Mouse (Mus musculus): ENCODE measurements around the gene Edar. TPM values are rescaled to one million over a fixed set of nuclear protein-coding genes. Genes with fewer than 3 reads are reported as not detected.

Edar gene
- total RNA-seq, 1 experiment: 0.04 TPM

DNA sequence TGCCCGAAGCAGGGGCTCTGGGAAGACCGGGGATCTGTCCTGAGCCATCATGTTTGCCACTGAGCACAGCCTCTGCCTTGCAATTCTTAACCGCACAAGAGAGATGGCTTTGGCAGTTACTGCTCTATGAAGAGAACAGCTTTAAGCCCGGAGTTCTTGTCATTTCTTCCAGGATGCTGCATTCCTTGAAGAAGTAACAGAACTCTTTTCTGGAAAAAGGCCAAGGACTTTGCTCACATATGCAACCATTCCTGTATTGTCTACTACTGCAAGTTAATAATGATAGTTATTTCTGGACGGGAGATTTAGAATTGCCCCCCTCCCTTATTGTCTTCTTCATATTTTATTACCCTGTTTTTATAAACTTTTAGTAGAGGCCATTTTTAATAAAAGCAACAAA is 30.8 kb downstream of the Edar start:
- Histone ChIP-seq H3K9me3 (ENCODE audit: control insufficient read depth, insufficient read depth, low read depth, low read length) (no peaks in the 10 kb centered on the region), H3K4me1 (ENCODE audit: control insufficient read depth in 2 of 2, insufficient read depth in 2 of 2, low read length in 2 of 2, poor library complexity in 1 of 2) (no peaks in the 10 kb centered on the region), H3K4me3 (ENCODE audit: insufficient read depth in 1 of 2, low read depth in 1 of 2, low read length in 2 of 2, poor library complexity in 1 of 2, severe bottlenecking in 1 of 2) (no peak overlapping the region), H3K9ac (ENCODE audit: insufficient read depth, low read depth, low read length, poor library complexity, severe bottlenecking) (no peak overlapping the region), H3K36me3 (ENCODE audit: control insufficient read depth, insufficient read depth, low read length, poor library complexity, severe bottlenecking) (no peaks in the 10 kb centered on the region), H3K27ac (ENCODE audit: insufficient read depth, low read depth, low read length, poor library complexity, severe bottlenecking) (no peak overlapping the region)
- TF ChIP-seq ZC3H11A (IDR thresholded peaks at IDR 0.05; ENCODE audit: borderline replicate concordance, low read depth, low read length) (no peak), HCFC1 (IDR thresholded peaks at IDR 0.05; ENCODE audit: borderline replicate concordance, insufficient read depth, low read length) (no peak), CHD2 (IDR thresholded peaks at IDR 0.05; ENCODE audit: low read depth, low read length) (no peak), MAFK (IDR thresholded peaks at IDR 0.05; ENCODE audit: insufficient read depth, low read depth, low read length) (no peak), ZNF384 (IDR thresholded peaks at IDR 0.05; ENCODE audit: low read depth, low read length) (no peak)
- DNase-seq (ENCODE audit: low read depth, low spot score): no peak
- in situ Hi-C loops (cut with MboI; ENCODE audit: low sequenced_read_pairs in 2 of 2, unreplicated experiment in 2 of 2): no loop called here

DNA sequence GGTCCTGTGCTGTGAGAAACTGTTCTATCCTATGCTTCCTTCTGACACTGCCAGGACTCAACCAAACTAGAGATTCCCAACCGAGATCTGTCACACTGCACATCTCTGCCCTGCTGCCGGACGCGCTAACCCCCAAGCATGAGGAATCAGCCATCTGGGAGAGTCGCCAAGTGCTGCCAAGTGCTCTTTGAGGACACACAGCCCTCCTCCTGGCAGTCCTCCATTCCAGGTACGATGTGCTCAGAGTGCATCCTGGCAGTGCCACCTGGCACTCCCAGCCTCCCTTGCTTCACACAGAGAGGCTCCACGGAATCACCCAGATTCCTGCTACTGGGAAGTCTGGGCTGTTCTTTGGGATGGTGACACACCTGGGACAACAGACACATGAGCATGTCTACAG is 31.3 kb downstream of the Edar start:
- no peak for DNase-seq (ENCODE audit: low read depth, low spot score)
- H3K27ac ChIP-seq (ENCODE audit: insufficient read depth, low read depth, low read length, poor library complexity, severe bottlenecking): no peak overlapping the region
- H3K4me3 ChIP-seq (ENCODE audit: insufficient read depth in 1 of 2, low read depth in 1 of 2, low read length in 2 of 2, poor library complexity in 1 of 2, severe bottlenecking in 1 of 2): no peak overlapping the region
- TF ChIP-seq MAFK (IDR thresholded peaks at IDR 0.05; ENCODE audit: insufficient read depth, low read depth, low read length) (no peak), CHD2 (IDR thresholded peaks at IDR 0.05; ENCODE audit: low read depth, low read length) (no peak), ZNF384 (IDR thresholded peaks at IDR 0.05; ENCODE audit: low read depth, low read length) (no peak)
- H3K9me3 ChIP-seq (ENCODE audit: control insufficient read depth, insufficient read depth, low read depth, low read length): no peaks in the 10 kb centered on the region
- no peaks in the 10 kb centered on the region for H3K4me1 ChIP-seq (ENCODE audit: control insufficient read depth in 2 of 2, insufficient read depth in 2 of 2, low read length in 2 of 2, poor library complexity in 1 of 2)
- no peaks in the 10 kb centered on the region for H3K36me3 ChIP-seq (ENCODE audit: control insufficient read depth, insufficient read depth, low read length, poor library complexity, severe bottlenecking)
- no peak overlapping the region for H3K9ac ChIP-seq (ENCODE audit: insufficient read depth, low read depth, low read length, poor library complexity, severe bottlenecking)
- in situ Hi-C loops (cut with MboI; ENCODE audit: low sequenced_read_pairs in 2 of 2, unreplicated experiment in 2 of 2): no loop called here

DNA sequence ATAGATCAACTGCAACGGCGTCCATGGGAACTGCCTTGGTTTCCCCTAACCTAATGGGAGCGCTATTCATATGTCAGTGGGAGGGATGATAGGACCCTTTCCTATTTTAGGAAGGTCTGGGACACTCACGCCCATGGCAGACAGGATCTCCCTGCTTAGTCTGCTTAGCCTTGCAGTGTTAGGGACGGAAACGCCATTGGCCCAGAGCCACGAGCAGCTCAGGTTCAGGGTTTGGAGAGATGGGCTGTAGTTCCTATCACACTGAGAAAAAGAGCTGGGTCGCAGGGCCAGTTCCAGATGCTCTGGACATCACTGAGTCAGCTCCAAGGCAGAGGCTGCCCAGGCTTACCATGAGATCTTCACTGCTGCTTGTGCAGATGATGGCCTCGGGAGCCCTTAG is 32.5 kb downstream of the Edar start:
- no peak for DNase-seq (ENCODE audit: low read depth, low spot score)
- H3K9me3 ChIP-seq (ENCODE audit: control insufficient read depth, insufficient read depth, low read depth, low read length): no peaks in the 10 kb centered on the region
- in situ Hi-C loops (cut with MboI; ENCODE audit: low sequenced_read_pairs in 2 of 2, unreplicated experiment in 2 of 2): no loop called here
- no peaks in the 10 kb centered on the region for H3K4me1 ChIP-seq (ENCODE audit: control insufficient read depth in 2 of 2, insufficient read depth in 2 of 2, low read length in 2 of 2, poor library complexity in 1 of 2)
- H3K4me3 ChIP-seq (ENCODE audit: insufficient read depth in 1 of 2, low read depth in 1 of 2, low read length in 2 of 2, poor library complexity in 1 of 2, severe bottlenecking in 1 of 2): no peak overlapping the region
- no peaks in the 10 kb centered on the region for H3K36me3 ChIP-seq (ENCODE audit: control insufficient read depth, insufficient read depth, low read length, poor library complexity, severe bottlenecking)
- no peak for TF ChIP-seq ZC3H11A (IDR thresholded peaks at IDR 0.05; ENCODE audit: borderline replicate concordance, low read depth, low read length)
- no peak for TF ChIP-seq MAFK (IDR thresholded peaks at IDR 0.05; ENCODE audit: insufficient read depth, low read depth, low read length)
- H3K9ac ChIP-seq (ENCODE audit: insufficient read depth, low read depth, low read length, poor library complexity, severe bottlenecking): no peak overlapping the region
- no peak overlapping the region for H3K27ac ChIP-seq (ENCODE audit: insufficient read depth, low read depth, low read length, poor library complexity, severe bottlenecking)

DNA sequence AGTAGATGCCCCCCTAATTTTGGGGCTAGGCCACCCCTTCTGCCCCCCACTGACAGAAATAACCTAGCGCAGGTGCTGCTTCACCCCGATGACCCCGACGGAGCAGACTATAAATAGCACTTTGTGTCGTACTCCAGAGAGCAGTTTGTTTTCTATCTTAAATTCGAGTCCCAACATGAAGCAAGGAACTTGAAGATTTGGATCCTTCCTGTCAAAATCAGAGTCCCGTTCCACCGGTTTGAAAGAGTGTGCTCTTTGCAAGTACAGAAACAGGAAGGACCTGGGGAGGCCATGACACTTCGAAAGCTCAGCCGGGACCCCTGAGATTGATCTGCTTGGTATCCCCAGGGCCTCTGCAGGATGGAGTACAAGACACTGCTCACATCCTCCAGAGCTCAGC is 33.8 kb downstream of the Edar start:
- no peak overlapping the region for H3K4me3 ChIP-seq (ENCODE audit: insufficient read depth in 1 of 2, low read depth in 1 of 2, low read length in 2 of 2, poor library complexity in 1 of 2, severe bottlenecking in 1 of 2)
- no peaks in the 10 kb centered on the region for H3K4me1 ChIP-seq (ENCODE audit: control insufficient read depth in 2 of 2, insufficient read depth in 2 of 2, low read length in 2 of 2, poor library complexity in 1 of 2)
- no peak overlapping the region for H3K9ac ChIP-seq (ENCODE audit: insufficient read depth, low read depth, low read length, poor library complexity, severe bottlenecking)
- H3K36me3 ChIP-seq (ENCODE audit: control insufficient read depth, insufficient read depth, low read length, poor library complexity, severe bottlenecking): no peaks in the 10 kb centered on the region
- DNase-seq (ENCODE audit: low read depth, low spot score): no peak
- in situ Hi-C loops (cut with MboI; ENCODE audit: low sequenced_read_pairs in 2 of 2, unreplicated experiment in 2 of 2): no loop called here
- no peaks in the 10 kb centered on the region for H3K9me3 ChIP-seq (ENCODE audit: control insufficient read depth, insufficient read depth, low read depth, low read length)
- H3K27ac ChIP-seq (ENCODE audit: insufficient read depth, low read depth, low read length, poor library complexity, severe bottlenecking): no peak overlapping the region
- TF ChIP-seq CHD2 (IDR thresholded peaks at IDR 0.05; ENCODE audit: low read depth, low read length): no peak

DNA sequence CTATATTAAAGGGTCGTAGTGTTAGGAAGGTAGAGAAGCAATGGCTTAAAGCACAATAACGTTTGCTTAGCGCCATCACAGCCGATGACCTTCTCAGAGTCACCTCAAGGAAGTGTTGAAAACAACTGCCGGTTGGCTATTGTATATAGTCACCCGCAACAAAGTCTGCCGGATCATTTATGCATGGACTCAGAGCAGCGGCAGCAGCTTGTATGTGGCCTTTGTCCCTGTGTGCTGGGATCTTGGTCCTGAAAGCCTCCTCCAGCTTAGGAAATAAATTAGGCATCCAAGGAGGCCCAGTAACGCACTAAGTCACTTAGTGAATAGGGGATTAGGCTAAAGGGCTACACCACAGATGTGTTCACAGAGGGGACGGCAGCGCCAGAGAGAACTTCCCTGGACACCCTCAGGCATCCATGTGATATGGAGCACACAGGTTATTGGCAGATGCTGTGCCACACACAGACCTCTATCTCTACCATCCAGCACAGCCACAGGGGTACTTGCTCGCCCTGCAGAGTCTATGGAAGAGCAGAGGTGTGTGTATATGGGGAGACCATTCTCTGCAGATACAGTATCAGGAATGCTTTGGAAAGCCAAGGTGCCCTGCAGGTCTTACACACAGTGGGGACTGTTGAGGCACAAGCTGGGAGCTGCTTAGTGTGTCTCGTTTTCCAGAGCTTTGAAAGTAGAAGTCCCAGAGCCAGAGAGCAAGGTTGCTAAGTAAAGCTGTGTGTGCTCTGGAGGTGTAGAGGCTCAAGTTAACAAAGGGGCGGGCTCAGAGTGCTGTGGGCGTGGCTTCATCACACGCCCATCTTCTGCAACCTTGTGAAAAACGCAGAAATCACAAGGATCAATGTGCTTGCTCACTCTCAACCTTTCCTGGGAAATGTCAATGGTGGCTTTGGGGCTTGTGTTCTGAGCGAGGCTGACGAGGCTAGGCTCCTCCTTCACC is 34.7 kb downstream of the Edar start:
- DNase-seq (ENCODE audit: low read depth, low spot score): no peak
- Histone ChIP-seq H3K9me3 (ENCODE audit: control insufficient read depth, insufficient read depth, low read depth, low read length) (no peaks in the 10 kb centered on the region), H3K9ac (ENCODE audit: insufficient read depth, low read depth, low read length, poor library complexity, severe bottlenecking) (no peak overlapping the region), H3K27ac (ENCODE audit: insufficient read depth, low read depth, low read length, poor library complexity, severe bottlenecking) (no peak overlapping the region), H3K4me3 (ENCODE audit: insufficient read depth in 1 of 2, low read depth in 1 of 2, low read length in 2 of 2, poor library complexity in 1 of 2, severe bottlenecking in 1 of 2) (no peak overlapping the region), H3K4me1 (ENCODE audit: control insufficient read depth in 2 of 2, insufficient read depth in 2 of 2, low read length in 2 of 2, poor library complexity in 1 of 2) (no peaks in the 10 kb centered on the region), H3K36me3 (ENCODE audit: control insufficient read depth, insufficient read depth, low read length, poor library complexity, severe bottlenecking) (no peaks in the 10 kb centered on the region)
- in situ Hi-C loops (cut with MboI; ENCODE audit: low sequenced_read_pairs in 2 of 2, unreplicated experiment in 2 of 2): no loop called here
- no peak for TF ChIP-seq ZC3H11A (IDR thresholded peaks at IDR 0.05; ENCODE audit: borderline replicate concordance, low read depth, low read length)
- TF ChIP-seq CHD2 (IDR thresholded peaks at IDR 0.05; ENCODE audit: low read depth, low read length): no peak
- TF ChIP-seq ZNF384 (IDR thresholded peaks at IDR 0.05; ENCODE audit: low read depth, low read length): no peak
- no peak for TF ChIP-seq HCFC1 (IDR thresholded peaks at IDR 0.05; ENCODE audit: borderline replicate concordance, insufficient read depth, low read length)
- no peak for TF ChIP-seq MAFK (IDR thresholded peaks at IDR 0.05; ENCODE audit: insufficient read depth, low read depth, low read length)
